Mouse (Mus musculus): Measurements from ENCODE around the gene Recql.

DNA sequence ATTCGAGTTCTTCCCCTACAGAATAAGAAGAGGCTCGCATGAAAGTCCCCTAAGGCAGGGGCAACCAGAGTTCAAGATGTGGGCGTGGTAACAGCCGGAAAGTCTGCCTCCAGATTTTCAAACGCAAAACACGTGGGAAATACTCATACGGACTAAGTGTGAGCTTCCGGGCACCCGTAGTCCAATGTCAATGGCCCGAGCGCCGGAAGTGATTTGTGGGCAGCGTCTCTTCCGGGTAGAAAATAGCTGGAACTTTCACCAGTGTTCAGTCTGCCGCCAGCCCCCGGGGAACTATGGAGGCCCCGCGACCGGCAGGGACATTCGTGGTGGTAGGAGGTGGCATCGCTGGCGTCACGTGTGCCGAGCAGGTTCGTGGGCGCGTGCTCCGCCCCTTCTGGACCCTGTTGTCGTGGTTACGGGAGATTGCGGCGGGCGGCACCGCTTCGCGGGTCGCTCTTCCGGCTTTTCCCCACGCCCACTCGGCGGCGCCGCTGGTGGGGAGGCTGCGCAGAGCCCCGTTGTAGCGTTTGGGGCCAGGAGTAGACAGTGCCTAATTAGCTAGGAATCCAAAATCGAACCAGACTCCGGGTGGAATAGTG is 41.3 kb downstream of the Recql start, which contains the start of gene Pyroxd1:
- no peak for TF ChIP-seq EP300 (IDR thresholded peaks at IDR 0.05; ENCODE audit: low read depth)
- no peak for TF ChIP-seq CTCF (IDR thresholded peaks at IDR 0.05; ENCODE audit: low read depth)

Measured in heart, postnatal 0 days (tissue).